Mouse (Mus musculus) adrenal gland, adult (tissue): ENCODE data around the gene Tmem131.

ENCODE experiments used
- DNase-seq, 2 experiments: peaks; one replicate each; pipeline ENCODE4 v3.0.0; 2022 to 2023; ENCODE audit warnings: low spot score in 1 of 2; ENCODE audit not compliant: inconsistent age in 2 of 2

Gene Tmem131

DNA sequence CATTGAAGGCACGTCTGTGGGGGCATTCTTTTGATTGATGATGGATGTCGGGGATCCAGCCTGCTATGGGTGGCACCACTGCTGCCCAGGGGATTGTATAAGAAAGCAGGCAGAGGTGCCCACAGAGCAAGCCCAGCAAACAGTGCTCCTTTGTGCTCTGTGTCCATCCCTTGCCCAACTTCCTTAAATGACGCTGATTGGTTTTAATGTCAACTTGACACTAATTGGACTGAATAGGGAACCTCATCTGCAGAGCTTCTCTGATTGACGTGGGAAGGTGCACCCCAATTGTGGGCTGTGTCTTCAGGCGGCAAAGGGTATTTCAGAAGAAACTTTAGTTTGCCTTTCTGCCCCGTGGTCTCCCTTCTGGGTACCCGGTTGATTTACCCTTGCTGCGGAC is 154.1 kb downstream of the Tmem131 start:
- no peak for DNase-seq

DNA sequence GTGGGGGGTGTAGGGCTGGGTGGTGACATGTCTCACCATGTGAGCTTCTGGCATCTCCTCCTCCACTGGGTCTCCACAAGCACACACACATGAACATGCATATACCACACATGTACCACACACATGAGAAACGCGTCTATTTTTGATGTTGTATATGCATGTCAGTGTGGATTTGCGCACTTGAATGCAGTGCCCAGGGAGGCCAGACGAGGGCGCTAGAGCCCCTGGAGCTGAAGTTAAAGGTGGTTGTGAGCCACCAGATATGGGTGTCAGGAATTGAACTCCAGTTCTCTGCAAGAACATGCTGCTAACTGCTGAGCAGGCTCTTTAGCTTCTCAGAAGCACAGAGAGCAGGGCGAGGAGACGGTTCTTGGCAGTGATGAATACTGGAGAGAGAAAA is 157.1 kb downstream of the Tmem131 start:
- DNase-seq: no peak

DNA sequence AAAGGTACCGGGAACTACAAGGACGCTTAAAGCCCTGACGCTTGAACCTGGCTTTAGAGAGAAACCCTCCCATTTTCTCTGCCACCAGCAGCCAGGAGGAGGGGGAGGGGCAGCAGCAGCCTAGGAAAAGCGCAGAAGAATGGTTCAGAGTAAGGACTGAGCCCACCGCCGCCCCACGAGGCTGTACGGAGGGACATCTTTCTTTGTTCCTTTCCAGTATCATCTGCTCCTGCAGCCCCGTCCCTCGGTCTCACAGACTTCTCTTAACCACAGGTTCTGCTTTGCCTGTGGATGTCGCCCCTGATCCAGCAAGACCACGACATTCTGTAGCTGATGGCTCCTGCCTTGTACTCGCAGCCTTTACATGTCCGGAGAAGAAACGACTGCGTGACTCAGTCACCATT is 158.2 kb downstream of the Tmem131 start:
- peak in 1 of 2 experiments; percentile 44 for DNase-seq

DNA sequence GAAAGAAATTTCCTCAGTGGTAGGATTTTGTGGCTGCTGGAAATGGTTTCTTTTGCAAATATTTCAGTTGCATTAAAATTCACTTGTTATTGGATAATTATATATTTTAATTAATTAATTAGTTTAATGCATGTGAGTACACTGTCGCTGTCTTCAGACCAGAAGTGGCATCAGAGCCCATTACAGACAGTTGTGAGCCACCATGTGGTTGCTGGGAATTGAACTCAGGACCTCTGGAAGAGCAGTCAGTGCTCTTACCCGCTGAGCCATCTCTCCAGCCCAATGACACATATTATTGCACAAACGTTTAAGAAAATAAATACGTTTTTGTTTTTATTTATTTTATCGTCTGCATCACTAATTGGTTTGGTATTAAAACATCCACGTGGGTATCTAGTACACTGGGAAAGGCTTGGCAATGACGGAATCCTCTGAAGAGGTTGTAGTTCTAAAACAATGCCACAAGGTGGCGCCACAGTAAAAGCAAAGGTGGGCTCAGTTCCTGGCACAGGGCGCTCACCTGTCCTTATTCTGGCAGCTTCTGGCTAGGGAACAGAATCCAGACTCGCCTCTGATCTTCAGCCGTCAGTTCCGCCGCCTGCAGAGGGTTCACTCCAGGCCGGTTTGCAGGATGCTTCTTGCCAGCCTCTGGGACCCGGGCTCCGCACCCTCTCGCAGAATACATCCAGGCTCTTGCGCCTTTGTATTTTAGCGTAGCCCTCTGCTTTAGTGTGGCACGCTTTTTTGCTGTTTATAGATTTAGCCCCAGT is 158.9 kb downstream of the Tmem131 start:
- DNase-seq: peak; percentile 68 to 90

DNA sequence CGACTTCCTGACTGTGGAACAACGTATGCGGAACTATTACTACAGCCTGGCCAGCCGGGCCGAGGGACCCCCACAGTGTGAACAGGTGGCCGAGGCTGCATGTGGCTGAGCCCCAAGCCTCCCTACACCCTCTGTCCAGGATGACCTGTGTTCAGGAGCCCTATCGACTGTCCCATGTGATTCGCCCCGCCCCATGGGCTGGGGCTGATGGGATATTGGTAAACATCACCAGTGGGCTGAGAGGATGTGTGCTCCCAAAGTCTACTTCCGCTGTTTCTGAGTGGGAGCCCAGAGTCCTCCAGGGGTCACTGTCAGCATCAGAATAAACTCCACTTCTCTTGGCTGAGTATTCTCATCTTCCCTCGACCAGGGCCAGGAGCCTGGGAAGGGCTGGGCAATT is 161.0 kb downstream of the Tmem131 start:
- no peak for DNase-seq

DNA sequence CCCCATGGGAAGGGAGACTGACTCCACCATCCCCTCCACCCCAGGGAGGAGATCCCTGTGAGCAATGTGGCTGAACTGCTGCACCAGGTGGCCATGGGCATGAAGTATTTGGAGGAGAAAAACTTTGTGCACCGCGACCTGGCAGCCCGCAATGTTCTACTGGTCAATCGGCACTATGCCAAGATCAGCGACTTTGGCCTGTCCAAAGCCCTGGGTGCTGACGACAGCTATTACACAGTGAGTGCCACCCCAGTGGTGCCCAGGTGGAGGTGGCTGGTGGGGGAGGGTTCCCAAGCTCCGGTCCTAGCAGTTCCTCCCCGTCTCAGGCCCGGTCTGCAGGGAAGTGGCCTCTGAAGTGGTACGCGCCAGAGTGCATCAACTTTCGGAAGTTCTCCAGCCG is 162.7 kb downstream of the Tmem131 start:
- DNase-seq: no peak

DNA sequence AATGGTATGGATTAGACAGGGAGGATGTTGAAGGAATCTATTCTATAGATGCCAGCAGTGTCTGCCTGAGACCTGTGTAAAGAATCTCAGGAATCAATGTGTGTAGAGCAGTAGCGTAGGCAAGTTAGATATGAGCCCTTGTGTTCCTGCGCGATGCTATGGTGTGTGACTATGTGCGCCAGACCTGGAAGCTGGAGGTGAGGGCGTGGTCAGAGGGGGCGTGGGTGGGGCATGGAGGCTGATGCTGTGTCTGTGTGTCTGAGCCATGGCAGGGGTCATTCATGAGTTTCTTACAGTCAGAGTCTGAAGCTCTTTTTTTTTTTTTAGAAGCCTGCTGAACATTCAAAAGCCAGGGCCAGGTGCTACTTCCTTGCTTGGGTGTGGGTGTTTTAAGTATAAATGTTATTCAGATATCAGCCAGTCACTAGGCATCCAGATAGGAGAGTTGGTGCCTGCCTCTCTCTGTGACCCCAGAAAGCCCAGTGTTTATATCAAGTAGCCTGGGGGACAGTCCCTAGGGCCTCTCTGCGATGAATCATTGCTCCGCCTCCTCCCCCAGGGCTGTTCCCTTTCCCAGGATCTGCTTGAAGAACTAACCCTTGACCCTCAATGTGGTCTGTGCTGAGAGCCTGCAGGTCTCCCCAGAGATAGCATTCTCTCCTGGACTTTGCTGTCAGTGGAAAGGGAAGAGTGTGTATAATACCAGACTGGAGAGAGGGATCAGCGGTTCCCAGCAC is 171.1 kb downstream of the Tmem131 start:
- DNase-seq: no peak

DNA sequence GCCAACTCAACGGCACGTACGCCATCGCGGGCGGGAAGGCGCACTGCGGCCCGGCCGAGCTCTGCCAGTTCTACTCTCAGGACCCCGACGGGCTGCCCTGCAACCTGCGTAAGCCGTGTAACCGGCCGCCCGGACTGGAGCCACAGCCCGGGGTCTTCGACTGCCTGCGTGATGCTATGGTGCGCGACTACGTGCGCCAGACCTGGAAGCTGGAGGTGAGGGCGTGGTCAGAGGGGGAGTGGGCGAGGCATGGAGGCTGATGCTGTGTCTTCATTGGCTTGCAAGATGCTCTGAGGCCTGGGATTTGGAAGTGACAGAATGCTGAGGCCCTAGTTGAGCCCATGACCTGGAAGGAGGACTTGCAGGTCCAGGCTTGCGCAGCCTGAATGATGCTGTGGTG is 172.5 kb downstream of the Tmem131 start:
- DNase-seq: no peak

DNA sequence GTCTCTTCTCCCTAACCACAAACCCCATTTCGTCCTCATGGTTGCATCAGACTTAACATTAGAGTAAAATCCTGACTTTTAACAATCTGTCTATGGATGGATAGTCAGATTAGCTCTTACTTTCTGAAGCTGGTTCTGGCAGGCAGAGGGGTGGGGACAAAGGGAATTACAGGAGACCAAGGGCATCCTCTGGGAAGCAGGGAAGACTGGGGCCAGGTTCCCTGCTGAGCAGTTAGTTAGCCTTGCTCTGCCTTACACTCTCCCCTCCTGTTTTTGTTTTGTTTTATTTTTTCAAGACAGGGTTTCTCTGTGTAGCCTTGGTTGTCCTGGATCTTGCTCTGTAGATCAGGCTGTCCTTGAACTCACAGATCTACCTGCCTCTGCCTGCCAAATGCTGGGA is 173.5 kb downstream of the Tmem131 start:
- DNase-seq: no peak

DNA sequence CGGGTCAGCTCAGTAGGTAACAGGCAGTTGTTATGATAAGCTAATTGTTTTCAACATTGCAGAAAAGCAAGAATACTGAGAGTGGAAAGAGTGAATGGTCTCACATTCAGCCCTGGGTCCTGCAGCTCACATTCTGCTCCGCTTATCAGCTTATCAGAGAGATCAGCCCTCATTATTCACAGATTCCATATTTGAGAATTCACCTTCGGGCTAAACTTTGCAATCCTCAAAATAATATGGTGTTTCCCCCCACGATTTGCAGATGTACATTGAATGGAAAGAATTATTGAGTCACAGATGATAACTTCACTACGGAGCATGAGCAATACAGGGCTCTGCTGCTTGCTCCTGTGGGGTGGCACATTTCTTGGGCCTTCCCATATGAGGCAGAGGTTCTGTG is 174.7 kb downstream of the Tmem131 start:
- DNase-seq: no peak

DNA sequence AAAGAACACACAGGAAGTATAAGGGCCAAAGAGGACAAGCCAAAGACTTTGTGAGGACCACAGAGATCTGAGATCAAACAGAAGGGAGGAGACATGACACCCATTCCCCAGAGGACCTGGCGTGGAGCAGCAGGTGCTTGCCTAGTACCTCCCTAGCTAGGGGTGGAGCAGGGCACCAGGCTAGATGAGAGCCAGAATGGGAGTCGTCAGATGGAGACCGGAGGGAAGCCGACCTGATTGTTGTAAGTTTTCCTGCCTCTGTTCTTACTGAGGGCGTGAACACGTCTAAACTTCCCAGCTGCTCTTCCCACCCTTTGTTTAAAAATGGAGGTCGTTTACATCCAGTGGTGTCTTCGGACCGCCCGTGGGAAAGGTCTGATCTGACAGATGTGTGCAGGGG is 176.1 kb downstream of the Tmem131 start:
- DNase-seq: no peak

DNA sequence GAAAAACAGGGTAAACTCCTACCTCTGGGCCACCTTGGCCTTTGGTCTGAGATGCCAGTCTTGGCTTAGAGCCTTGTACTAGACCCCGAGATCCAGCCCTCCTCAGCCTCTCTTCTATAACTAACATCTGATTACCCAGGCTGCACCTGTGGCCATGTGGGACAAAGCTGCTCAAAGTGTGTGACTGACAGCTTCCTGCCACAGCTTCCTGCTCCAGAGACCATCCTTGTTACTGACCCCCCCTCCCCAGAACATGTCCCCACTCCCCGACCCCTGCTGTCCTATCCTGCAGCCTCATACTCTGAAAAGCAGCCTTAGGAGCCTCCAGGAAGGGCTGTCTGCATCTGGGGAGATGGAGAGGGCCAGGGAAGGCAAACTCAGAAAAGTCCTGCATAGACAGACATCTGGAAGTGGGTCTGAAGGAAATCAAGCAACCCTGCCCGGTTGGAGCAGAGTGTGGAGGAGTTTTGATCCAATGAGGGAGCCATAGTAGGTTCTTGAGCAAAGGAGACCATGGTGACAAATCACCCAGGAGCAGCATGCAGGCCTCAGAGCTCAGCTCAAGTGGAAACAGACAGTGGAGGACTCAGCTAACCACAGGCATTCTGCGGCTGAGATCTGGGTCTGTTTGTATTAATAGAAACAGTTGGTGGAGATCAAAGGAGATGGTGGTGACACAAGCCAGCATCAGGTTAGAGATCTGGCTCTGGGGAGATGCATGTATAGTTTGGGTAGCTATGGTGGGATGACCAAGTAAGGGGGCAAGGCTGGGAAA is 176.8 kb downstream of the Tmem131 start:
- DNase-seq: no peak

DNA sequence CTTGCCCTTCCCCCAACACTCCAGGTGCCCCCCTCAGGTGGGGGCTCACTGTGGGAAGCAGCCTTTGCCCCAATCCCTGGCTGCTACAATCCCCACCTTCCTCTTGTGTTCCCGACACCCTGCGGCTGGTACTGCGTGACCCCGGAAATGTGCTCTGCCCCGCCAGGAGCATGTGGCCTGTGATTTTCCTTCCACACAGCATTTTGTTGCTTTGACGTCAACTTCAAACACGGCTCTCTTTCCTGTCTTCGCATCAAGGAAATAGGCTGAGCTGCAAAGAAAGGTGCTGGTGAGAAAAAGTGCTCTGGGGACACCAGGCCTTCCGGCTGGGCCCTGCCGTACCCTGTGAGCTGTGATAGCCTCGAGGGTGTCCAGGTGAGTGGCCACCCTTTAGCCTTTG is 181.9 kb downstream of the Tmem131 start, which contains the start of gene Zap70:
TSS of gene Zap70 (plus strand) at position 231 of the 400 bp plus-strand sequence.
- DNase-seq: no peak

DNA sequence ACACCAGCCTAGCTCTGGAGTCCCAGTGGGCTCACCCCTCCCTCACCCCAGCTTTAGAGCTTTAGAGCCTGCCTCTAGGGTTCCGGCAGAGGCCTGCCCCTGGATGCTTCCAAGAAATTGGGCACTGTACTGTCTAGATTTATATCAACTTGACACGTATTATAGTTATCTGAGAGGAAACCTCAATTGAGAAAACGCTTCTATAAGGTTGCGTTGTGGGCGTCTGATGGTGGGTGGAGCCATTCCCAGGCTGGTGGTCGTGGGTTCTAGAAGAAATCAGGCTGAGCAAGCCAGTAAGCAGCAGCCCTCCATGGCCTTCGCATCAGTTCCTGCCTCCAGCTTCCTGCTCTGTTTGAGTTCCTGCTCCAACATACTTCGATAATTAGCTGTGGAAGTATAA is 182.4 kb downstream of the Tmem131 start:
- no peak for DNase-seq

DNA sequence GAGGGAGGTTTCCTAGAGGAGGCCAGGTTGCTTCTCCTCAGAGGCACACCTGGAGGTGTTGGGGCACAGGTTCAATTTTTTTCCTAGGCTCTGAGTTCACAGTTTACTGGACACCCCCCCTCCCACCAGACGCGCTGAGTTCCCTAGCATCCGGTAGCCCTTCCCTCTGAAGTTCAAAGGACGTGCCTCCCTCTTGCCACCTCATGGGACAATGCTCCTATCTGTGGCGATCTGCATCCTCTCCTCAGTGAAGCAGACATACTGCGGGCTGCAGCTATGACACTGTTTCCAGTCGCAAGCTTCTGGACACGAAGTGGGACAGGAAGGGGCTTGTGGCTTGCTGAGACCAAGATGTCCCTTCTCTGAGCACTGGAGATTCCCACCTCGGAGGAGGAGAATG is 183.1 kb downstream of the Tmem131 start:
- DNase-seq: no peak

DNA sequence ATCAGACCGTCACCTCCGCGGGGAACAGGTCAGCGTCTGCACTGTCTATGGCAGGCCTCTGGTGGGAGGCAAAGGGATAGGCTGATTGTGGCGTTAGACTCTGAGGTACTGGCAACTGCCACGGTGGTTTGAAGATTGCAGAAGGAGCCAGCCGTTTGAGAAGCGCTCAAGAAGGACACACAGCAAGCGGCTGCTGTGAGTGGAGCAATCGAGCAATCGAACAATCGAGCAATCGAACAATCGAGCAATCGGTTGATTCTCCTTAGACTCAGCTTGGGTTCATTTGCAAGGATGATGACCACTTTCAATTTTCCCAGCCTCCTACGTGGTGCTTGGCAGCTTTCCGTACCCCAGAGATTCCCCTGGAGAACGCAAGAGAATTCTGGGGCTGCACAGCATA is 184.4 kb downstream of the Tmem131 start:
- DNase-seq: no peak

DNA sequence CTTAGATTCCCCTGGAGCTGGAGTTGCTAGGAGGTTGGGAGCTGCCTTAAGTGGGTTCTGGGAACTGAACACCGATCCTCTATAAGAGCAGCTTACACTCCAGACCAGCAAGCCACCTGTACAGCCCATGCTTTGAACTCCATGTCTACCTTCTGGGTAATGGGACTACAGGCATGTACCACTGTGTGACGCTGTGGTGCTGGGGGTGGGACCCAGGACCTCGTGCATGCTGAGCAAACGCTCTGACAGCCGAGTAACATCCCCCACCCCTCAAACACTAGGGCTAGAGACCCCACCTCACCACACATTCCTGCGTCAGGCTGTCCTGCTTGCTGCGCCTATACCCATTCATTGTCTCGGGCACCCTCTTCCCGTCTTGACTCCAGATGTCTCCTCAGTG is 184.9 kb downstream of the Tmem131 start:
- DNase-seq: no peak

DNA sequence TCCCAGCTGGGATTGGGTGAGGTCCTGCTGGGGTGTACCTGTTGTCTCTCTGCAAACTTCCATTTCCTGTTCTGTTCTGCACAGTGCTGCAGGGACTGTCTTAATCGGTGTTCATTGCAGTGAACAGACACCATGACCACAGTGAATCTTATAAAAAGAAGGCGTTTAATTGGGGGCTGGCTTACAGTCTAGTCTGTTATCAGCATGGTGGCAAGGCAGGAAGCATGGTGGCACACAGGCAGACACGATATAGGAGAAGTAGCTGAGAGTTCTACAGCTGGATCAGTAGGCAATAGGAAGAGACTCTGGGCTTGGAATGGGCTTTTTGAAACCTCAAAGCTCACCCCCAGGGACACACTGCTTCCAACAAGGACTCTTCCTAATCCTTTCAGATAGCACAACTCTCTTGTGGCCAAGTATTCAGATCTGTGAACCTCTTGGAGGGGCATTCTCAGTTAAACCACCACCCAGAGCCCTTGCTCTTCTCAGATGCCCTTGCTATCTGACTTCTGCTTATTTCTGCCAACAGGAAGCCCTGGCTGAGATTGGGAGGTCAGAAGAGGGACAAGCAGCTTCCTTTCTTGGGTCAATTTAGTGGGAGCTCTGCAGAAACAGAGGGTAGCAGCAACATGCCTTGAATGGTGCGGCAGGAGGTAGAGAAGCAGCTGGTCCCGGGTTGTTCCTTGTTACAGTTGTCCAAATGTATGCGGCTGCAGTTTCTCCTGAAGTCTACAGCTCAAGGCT is 189.4 kb downstream of the Tmem131 start:
- DNase-seq: no peak

DNA sequence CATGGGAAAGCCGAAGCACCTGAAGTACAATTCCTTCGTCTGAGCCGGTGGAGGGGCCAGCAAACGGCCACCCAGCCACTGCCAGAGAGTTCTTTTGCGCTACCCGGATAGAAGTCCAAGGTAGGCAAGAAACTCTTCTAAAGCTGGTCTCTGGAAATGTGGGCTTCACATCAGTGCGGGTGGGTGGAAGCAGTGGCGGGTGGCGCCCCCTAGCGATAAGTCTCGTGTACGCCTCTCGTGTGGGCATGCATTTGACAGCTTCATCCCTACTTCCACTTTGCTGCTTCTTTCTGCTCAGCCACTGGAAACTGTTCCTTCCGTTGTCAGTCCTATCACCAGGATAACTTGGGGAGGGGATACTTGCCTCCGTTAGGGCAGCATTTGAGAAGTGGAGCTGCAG is 197.0 kb downstream of the Tmem131 start:
- DNase-seq: peak in 1 of 2 experiments; percentile 58

DNA sequence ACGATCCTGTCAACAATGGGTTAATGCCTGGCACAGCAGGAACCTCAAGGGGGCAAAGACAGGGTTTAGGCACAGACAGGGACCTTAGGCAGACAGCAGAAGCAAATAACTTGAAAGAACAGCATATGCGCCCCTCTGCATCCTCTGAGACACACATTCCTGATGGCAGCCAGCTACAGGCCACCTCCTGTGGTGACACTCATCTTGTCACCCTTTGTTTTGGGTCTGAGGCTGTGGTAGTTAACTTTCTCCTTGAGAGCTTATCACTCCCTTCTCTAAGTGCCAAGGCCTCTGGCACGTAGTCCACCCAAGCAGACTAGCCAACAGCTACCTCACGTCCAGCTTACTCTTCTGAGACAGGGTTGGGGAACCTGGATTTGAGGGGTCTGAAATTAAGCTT is 197.8 kb downstream of the Tmem131 start:
- no peak for DNase-seq
